Mouse (Mus musculus) E14TG2a.4 (cell line): ENCODE data around the gene Zkscan16.

Source experiments
- H3K27me3 ChIP-seq: 2 replicates; pipeline ENCODE4 v1.6.1; 2014; ENCODE audit warnings: low read length, control low read depth; ENCODE audit not compliant: insufficient read depth
- H3K36me3 ChIP-seq: 2 replicates; pipeline ENCODE4 v1.6.1; 2014; ENCODE audit warnings: low read length, control low read depth; ENCODE audit not compliant: insufficient read depth
- H3K4me1 ChIP-seq: replicated peaks from 2 replicates; pipeline ENCODE4 v1.6.1; 2014; ENCODE audit warnings: low read depth, low read length, control low read depth
- H3K4me3 ChIP-seq: replicated peaks from 2 replicates; pipeline ENCODE4 v1.5.1; 2014; ENCODE audit warnings: mild to moderate bottlenecking, low read length
- H3K9me3 ChIP-seq: 2 replicates; pipeline ENCODE4 v1.6.1; 2014; ENCODE audit warnings: low read length, control low read depth
- CTCF ChIP-seq: conservative IDR thresholded peaks from 2 replicates; pipeline ENCODE4 v1.5.1; 2014; ENCODE audit warnings: low read length
- NANOG ChIP-seq: IDR thresholded peaks from 2 replicates; pipeline ENCODE4 v1.6.1; 2014; ENCODE audit warnings: borderline replicate concordance, low read length, mixed read lengths
- POU5F1 ChIP-seq: IDR thresholded peaks from 2 replicates; pipeline ENCODE4 v1.6.1; 2014; ENCODE audit warnings: low read length, borderline replicate concordance

The Zkscan16 gene

GRCm38 (mm10) chr4:58943420-58944205 is at the start of gene Zkscan16:
Gene Zkscan16 (plus strand): TSS chr4:58943628.
- Histone ChIP-seq H3K36me3 (no peaks in the 10 kb centered on the region), H3K9me3 (peaks cover 10% of the 10 kb centered on the region), H3K4me3 (peak within 1 kb of the TSS; percentile 87), H3K27me3 (peaks cover 59% of the 10 kb centered on the region), H3K4me1 (peaks cover 6% of the 10 kb centered on the region)
- TF ChIP-seq CTCF (no peak), POU5F1 (no peak), NANOG (no peak)

- H3K27me3 ChIP-seq = no peaks in the 10 kb centered on the region
- H3K36me3 ChIP-seq = no peaks in the 10 kb centered on the region
- no peak overlapping the region for H3K4me3 ChIP-seq
- H3K9me3 ChIP-seq = no peaks in the 10 kb centered on the region
- TF ChIP-seq CTCF (no peak), NANOG (no peak), POU5F1 (no peak)
- H3K4me1 ChIP-seq = no peaks in the 10 kb centered on the region
Measured at GRCm38 (mm10) chr4:58894399-58894798, 49.0 kb upstream of the Zkscan16 start.

- no peaks in the 10 kb centered on the region for H3K27me3 ChIP-seq
- no peak overlapping the region for H3K4me3 ChIP-seq
- no peaks in the 10 kb centered on the region for H3K36me3 ChIP-seq
- peaks cover under 1% of the 10 kb centered on the region; the same call in 1 of the 2 replicates for H3K4me1 ChIP-seq
- H3K9me3 ChIP-seq = no peaks in the 10 kb centered on the region
- TF ChIP-seq CTCF (no peak), POU5F1 (no peak), NANOG (no peak)
Measured at GRCm38 (mm10) chr4:58897436-58897835, 46.0 kb upstream of the Zkscan16 start.

GRCm38 (mm10) chr4:58898318-58898717 is 45.1 kb upstream of the Zkscan16 start:
- no peak overlapping the region for H3K4me3 ChIP-seq
- H3K27me3 ChIP-seq = no peaks in the 10 kb centered on the region
- no peaks in the 10 kb centered on the region for H3K36me3 ChIP-seq
- H3K4me1 ChIP-seq = peaks cover 4% of the 10 kb centered on the region; the same call in 1 of the 2 replicates
- TF ChIP-seq CTCF (no peak), POU5F1 (no peak), NANOG (no peak)
- H3K9me3 ChIP-seq = no peaks in the 10 kb centered on the region

GRCm38 (mm10) chr4:58907453-58907852 is 36.0 kb upstream of the Zkscan16 start:
- H3K27me3 ChIP-seq = peaks cover 23% of the 10 kb centered on the region
- H3K36me3 ChIP-seq = no peaks in the 10 kb centered on the region
- TF ChIP-seq NANOG = no peak
- H3K4me1 ChIP-seq = peaks cover 13% of the 10 kb centered on the region
- H3K4me3 ChIP-seq = no peak overlapping the region
- H3K9me3 ChIP-seq = no peaks in the 10 kb centered on the region

- peak overlapping the region; percentile 81; the same call in 1 of the 2 replicates for H3K4me3 ChIP-seq
- no peak for TF ChIP-seq NANOG
- peaks cover 15% of the 10 kb centered on the region for H3K4me1 ChIP-seq
- no peaks in the 10 kb centered on the region for H3K36me3 ChIP-seq
- peaks cover 52% of the 10 kb centered on the region for H3K27me3 ChIP-seq
- no peaks in the 10 kb centered on the region for H3K9me3 ChIP-seq
Measured at GRCm38 (mm10) chr4:58910175-58911068, 33.0 kb upstream of the Zkscan16 start.

GRCm38 (mm10) chr4:58911069-58911830 is 32.2 kb upstream of the Zkscan16 start:
- peaks cover 56% of the 10 kb centered on the region for H3K27me3 ChIP-seq
- no peaks in the 10 kb centered on the region for H3K36me3 ChIP-seq
- H3K4me1 ChIP-seq = peaks cover 15% of the 10 kb centered on the region
- TF ChIP-seq NANOG = no peak
- no peak for TF ChIP-seq POU5F1
- no peak for TF ChIP-seq CTCF
- H3K4me3 ChIP-seq = peak overlapping the region; percentile 81
- no peaks in the 10 kb centered on the region for H3K9me3 ChIP-seq

- peaks cover 59% of the 10 kb centered on the region for H3K27me3 ChIP-seq
- peak overlapping the region; percentile 81 for H3K4me3 ChIP-seq
- H3K9me3 ChIP-seq = no peaks in the 10 kb centered on the region
- TF ChIP-seq POU5F1 (no peak), NANOG (no peak), CTCF (no peak)
- H3K4me1 ChIP-seq = peaks cover 15% of the 10 kb centered on the region
- H3K36me3 ChIP-seq = no peaks in the 10 kb centered on the region
Measured at GRCm38 (mm10) chr4:58911831-58912628, 31.4 kb upstream of the Zkscan16 start.
